Mouse (Mus musculus) liver, postnatal 0 days (tissue): ENCODE results near the gene Tmem189. TPM values are rescaled to one million over a fixed set of nuclear protein-coding genes. Genes with fewer than 3 reads are reported as not detected.
"Not testable (repeated sequence)": the region's sequence is repeated elsewhere in the genome, so short reads cannot be mapped to it uniquely, and the experiment has no call there.

Experiments used
- ATAC-seq: fragments of 200-750 bp; cut with Nextera tagmentation; 2 replicates; pipeline ENCODE4 v1.8.0; 2017; ENCODE audit warnings: mild to moderate bottlenecking, moderate library complexity
- DNase-seq: peaks from one replicate; pipeline ENCODE4 v3.0.0-alpha.2; 2016
- H3K27ac ChIP-seq: fragments of 300-500 bp; sonication (generic); 2 replicates; pipeline ENCODE4 v1.5.1; 2014; ENCODE audit warnings: antibody characterized with exemption, moderate library complexity, mild to moderate bottlenecking, low read depth
- H3K27me3 ChIP-seq: fragments of 300-500 bp; sonication (generic); 2 replicates; pipeline ENCODE4 v1.6.1; 2014; ENCODE audit warnings: low read length, control low read depth, mixed read lengths; ENCODE audit not compliant: insufficient read depth
- H3K36me3 ChIP-seq: fragments of 300-500 bp; sonication (generic); replicated peaks from 2 replicates; pipeline ENCODE4 v1.6.1; 2014; ENCODE audit warnings: mild to moderate bottlenecking, control low read depth, low read length, moderate library complexity, mixed read lengths; ENCODE audit not compliant: insufficient read depth
- H3K4me1 ChIP-seq: fragments of 300-500 bp; sonication (generic); 2 replicates; pipeline ENCODE4 v1.6.1; 2014; ENCODE audit warnings: antibody characterized with exemption, mild to moderate bottlenecking, control low read depth; ENCODE audit not compliant: insufficient read depth
- H3K4me2 ChIP-seq: fragments of 300-500 bp; sonication (generic); 2 replicates; pipeline ENCODE4 v1.6.1; 2014; ENCODE audit warnings: low read depth, mild to moderate bottlenecking, low read length, moderate library complexity, mixed read lengths
- H3K4me3 ChIP-seq: fragments of 300-500 bp; sonication (generic); 2 replicates; pipeline ENCODE4 v1.5.1; 2014; ENCODE audit warnings: low read depth, low read length
- H3K9ac ChIP-seq: fragments of 300-500 bp; sonication (generic); replicated peaks from 2 replicates; pipeline ENCODE4 v1.6.1; 2014; ENCODE audit warnings: mild to moderate bottlenecking, moderate library complexity
- H3K9me3 ChIP-seq: fragments of 300-500 bp; sonication (generic); 2 replicates; pipeline ENCODE4 v1.6.1; 2016; ENCODE audit warnings: mild to moderate bottlenecking, control low read depth, low read length, mixed read lengths
- CTCF ChIP-seq: sonication (generic); IDR thresholded peaks from 2 replicates; pipeline ENCODE4 v1.5.1; 2016; ENCODE audit warnings: antibody characterized with exemption, low read depth
- EP300 ChIP-seq: IDR thresholded peaks from 2 replicates; pipeline ENCODE4 v1.6.1; 2016; ENCODE audit warnings: antibody characterized with exemption, low read depth, mild to moderate bottlenecking
- WGBS: fragments of 180-500 bp; shearing (Covaris S2); extraction: QIAGEN DNeasy Blood & Tissue Kit; methylation state at CpG from one replicate; pipeline ENCODE4 v1.1.7; 2014; ENCODE audit not compliant: insufficient replicate concordance; 5-methylcytosine and 5-hydroxymethylcytosine counted together
- polyA plus RNA-seq: library from polyadenylated mRNA; unstranded; fragments of >200 nt; fragmentation: Nextera tagmentation; extraction: Ambion mirVana; gene quantifications from 2 replicates; pipeline ENCODE4 v1.2.1, GENCODE M21; 2015

The Tmem189 gene
- polyA plus RNA-seq, 1 experiment from 2014 or later = 10.1 TPM

- Histone ChIP-seq H3K27ac (no peak overlapping the region), H3K9me3 (no peaks in the 10 kb centered on the region), H3K9ac (peak overlapping the region; percentile 16; the same call in 1 of the 2 replicates), H3K4me3 (no peak overlapping the region), H3K36me3 (peaks cover 57% of the 10 kb centered on the region), H3K4me1 (peaks cover 8% of the 10 kb centered on the region), H3K27me3 (no peaks in the 10 kb centered on the region), H3K4me2 (no peak overlapping the region)
- no peak for TF ChIP-seq CTCF
- DNase-seq = no peak
- 67% methylated on average over 3 of the region's 3 CpGs for WGBS
- ATAC-seq = peak; percentile 62
Observed at GRCm38 (mm10) chr2:167617034-167617433, 72.6 kb downstream of the Tmem189 start.

GRCm38 (mm10) chr2:167613335-167613734, 76.3 kb downstream of the Tmem189 start:
- H3K9me3 ChIP-seq, H3K9ac ChIP-seq, H3K4me3 ChIP-seq, H3K27me3 ChIP-seq, DNase-seq, H3K27ac ChIP-seq, H3K4me2 ChIP-seq, H3K4me1 ChIP-seq, ATAC-seq: not testable (repeated sequence)
- TF ChIP-seq CTCF = peak; percentile 47
- H3K36me3 ChIP-seq = peaks cover 73% of the 10 kb centered on the region
- 88% methylated on average over 5 of the region's 7 CpGs for WGBS

- Histone ChIP-seq H3K9ac (no peak overlapping the region), H3K4me1 (no peaks in the 10 kb centered on the region), H3K4me3 (no peak overlapping the region), H3K27ac (no peak overlapping the region), H3K27me3 (no peaks in the 10 kb centered on the region), H3K4me2 (no peak overlapping the region), H3K9me3 (no peaks in the 10 kb centered on the region), H3K36me3 (peaks cover 69% of the 10 kb centered on the region)
- ATAC-seq = no peak
- TF ChIP-seq CTCF (no peak), EP300 (no peak)
- 92% methylated on average over 14 of the region's 14 CpGs for WGBS
- no peak for DNase-seq
Observed at GRCm38 (mm10) chr2:167612122-167612521, 77.5 kb downstream of the Tmem189 start.

- 80% methylated on average over 10 of the region's 10 CpGs for WGBS
- DNase-seq = no peak
- H3K36me3 ChIP-seq = peaks cover 63% of the 10 kb centered on the region
Observed at GRCm38 (mm10) chr2:167611287-167611686, 78.3 kb downstream of the Tmem189 start.

GRCm38 (mm10) chr2:167606745-167607123, 82.9 kb downstream of the Tmem189 start:
- no peak for TF ChIP-seq CTCF
- no peak for TF ChIP-seq EP300
- DNase-seq (no peak), ATAC-seq (no peak)
- H3K27me3 ChIP-seq = no peaks in the 10 kb centered on the region
- H3K27ac ChIP-seq = no peak overlapping the region
- H3K9me3 ChIP-seq = no peaks in the 10 kb centered on the region
- no peak overlapping the region for H3K4me2 ChIP-seq
- H3K9ac ChIP-seq = no peak overlapping the region
- H3K36me3 ChIP-seq = peaks cover 29% of the 10 kb centered on the region
- 80% methylated on average over 4 of the region's 4 CpGs for WGBS
- no peak overlapping the region for H3K4me3 ChIP-seq
- no peaks in the 10 kb centered on the region for H3K4me1 ChIP-seq

More at GRCm38 (mm10) chr2:167611287-167611686, 78.3 kb downstream of the Tmem189 start:
- Histone ChIP-seq H3K9ac (no peak overlapping the region), H3K27ac (no peak overlapping the region), H3K4me1 (no peaks in the 10 kb centered on the region), H3K4me3 (no peak overlapping the region), H3K4me2 (no peak overlapping the region), H3K9me3 (no peaks in the 10 kb centered on the region), H3K27me3 (no peaks in the 10 kb centered on the region)
- ATAC-seq = no peak
- TF ChIP-seq CTCF (peak; percentile 56), EP300 (no peak)

- no peak overlapping the region for H3K9ac ChIP-seq
- H3K9me3 ChIP-seq = no peaks in the 10 kb centered on the region
- H3K36me3 ChIP-seq = peaks cover 26% of the 10 kb centered on the region
- H3K4me2 ChIP-seq = no peak overlapping the region
- H3K27me3 ChIP-seq = no peaks in the 10 kb centered on the region
- no peak for DNase-seq
- no peaks in the 10 kb centered on the region for H3K4me1 ChIP-seq
- H3K4me3 ChIP-seq = no peak overlapping the region
- ATAC-seq = no peak
- no peak overlapping the region for H3K27ac ChIP-seq
- WGBS = 74% methylated on average over 17 of the region's 17 CpGs
- TF ChIP-seq CTCF = no peak
- no peak for TF ChIP-seq EP300
Observed at GRCm38 (mm10) chr2:167605817-167606744, 83.5 kb downstream of the Tmem189 start.
